Mouse (Mus musculus) lung, embryonic 14.5 days (tissue): ENCODE results near the gene Nfix. TPM values are rescaled to one million over a fixed set of nuclear protein-coding genes. Genes with fewer than 3 reads are reported as not detected.
"Not testable (repeated sequence)": the region's sequence is repeated elsewhere in the genome, so short reads cannot be mapped to it uniquely, and the experiment has no call there.

Experiments
- ATAC-seq: fragments of 200-750 bp; cut with Nextera tagmentation; 2 replicates; pipeline ENCODE4 v1.8.0; 2017; ENCODE audit warnings: mild to moderate bottlenecking, moderate TSS enrichment, moderate library complexity; ENCODE audit not compliant: insufficient read depth
- DNase-seq: peaks from one replicate; pipeline ENCODE4 v3.0.0-alpha.2; 2015
- H3K27ac ChIP-seq: fragments of 300-500 bp; sonication (generic); 2 replicates; pipeline ENCODE4 v1.5.1; 2014; ENCODE audit warnings: low read depth, mild to moderate bottlenecking, moderate library complexity
- H3K27me3 ChIP-seq: fragments of 300-500 bp; sonication (generic); 2 replicates; pipeline ENCODE4 v1.6.1; 2014; ENCODE audit warnings: low read length, control low read depth; ENCODE audit not compliant: insufficient read depth
- H3K36me3 ChIP-seq: fragments of 300-500 bp; sonication (generic); 2 replicates; pipeline ENCODE4 v1.6.1; 2014; ENCODE audit warnings: control low read depth; ENCODE audit not compliant: insufficient read depth
- H3K4me1 ChIP-seq: fragments of 300-500 bp; sonication (generic); 2 replicates; pipeline ENCODE4 v1.6.1; 2014; ENCODE audit warnings: antibody characterized with exemption, control low read depth; ENCODE audit not compliant: insufficient read depth
- H3K4me2 ChIP-seq: fragments of 300-500 bp; sonication (generic); 2 replicates; pipeline ENCODE4 v1.6.1; 2014; ENCODE audit warnings: mild to moderate bottlenecking
- H3K4me3 ChIP-seq: fragments of 300-500 bp; sonication (generic); 2 replicates; pipeline ENCODE4 v1.5.1; 2014; ENCODE audit warnings: low read depth, low read length
- H3K9ac ChIP-seq: fragments of 300-500 bp; sonication (generic); 2 replicates; pipeline ENCODE4 v1.6.1; 2014
- H3K9me3 ChIP-seq: fragments of 300-500 bp; sonication (generic); 2 replicates; pipeline ENCODE4 v1.6.1; 2016; ENCODE audit warnings: low read depth, low read length, control low read depth
- CTCF ChIP-seq: IDR thresholded peaks from 2 replicates; pipeline ENCODE4 v1.5.1; 2016; ENCODE audit warnings: antibody characterized with exemption, low read depth
- WGBS: fragments of 180-500 bp; shearing (Covaris S2); extraction: QIAGEN DNeasy Blood & Tissue Kit; methylation state at CpG from one replicate; pipeline ENCODE4 v1.1.7; 2014; 5-methylcytosine and 5-hydroxymethylcytosine counted together
- polyA plus RNA-seq: library from polyadenylated mRNA; unstranded; fragments of >200 nt; fragmentation: Nextera tagmentation; extraction: Ambion mirVana; gene quantifications from 2 replicates; pipeline ENCODE4 v1.2.1, GENCODE M21; 2014

The Nfix gene
- polyA plus RNA-seq, 1 experiment from 2014 or later = 42.3 TPM

GRCm38 (mm10) chr8:84687003-84687704 is 113.0 kb downstream of the Nfix start:
- Histone ChIP-seq H3K4me1 (peaks cover 11% of the 10 kb centered on the region), H3K9me3 (no peaks in the 10 kb centered on the region), H3K4me2 (peak overlapping the region; percentile 93), H3K36me3 (peaks cover 28% of the 10 kb centered on the region), H3K4me3 (peak overlapping the region; percentile 100), H3K27me3 (no peaks in the 10 kb centered on the region), H3K27ac (peak overlapping the region; percentile 96), H3K9ac (peak overlapping the region; percentile 99)
- ATAC-seq (peak; percentile 51), DNase-seq (peak; percentile 59)
- no peak; the same call in 1 of the 2 replicates for TF ChIP-seq CTCF
- under 1% methylated on average over 62 of the region's 62 CpGs for WGBS

GRCm38 (mm10) chr8:84686191-84687002 is 113.7 kb downstream of the Nfix start, which contains the start of gene Trmt1:
Gene Trmt1, plus strand, starts transcription at chr8:84686307.
- H3K4me3 ChIP-seq = peak within 1 kb of the TSS; percentile 100
- ATAC-seq = peak; percentile 26; the same call in 1 of the 2 replicates
- peak; percentile 36 for DNase-seq
- H3K27me3 ChIP-seq = no peaks in the 10 kb centered on the region
- 11% methylated on average over 20 of the region's 20 CpGs for WGBS
- peaks cover 11% of the 10 kb centered on the region for H3K4me1 ChIP-seq
- H3K36me3 ChIP-seq = peaks cover 32% of the 10 kb centered on the region
- no peaks in the 10 kb centered on the region for H3K9me3 ChIP-seq
- peak within 1 kb of the TSS; percentile 93 for H3K4me2 ChIP-seq
- no peak for TF ChIP-seq CTCF
- peak within 1 kb of the TSS; percentile 96 for H3K27ac ChIP-seq
- peak within 1 kb of the TSS; percentile 99 for H3K9ac ChIP-seq

- DNase-seq (no peak), ATAC-seq (no peak)
- Histone ChIP-seq H3K4me3 (no peak overlapping the region), H3K9ac (no peak overlapping the region), H3K27me3 (no peaks in the 10 kb centered on the region), H3K27ac (no peak overlapping the region), H3K36me3 (peaks cover 33% of the 10 kb centered on the region), H3K9me3 (no peaks in the 10 kb centered on the region), H3K4me2 (no peak overlapping the region), H3K4me1 (peaks cover 11% of the 10 kb centered on the region)
- no peak for TF ChIP-seq CTCF
- 60% methylated on average over 3 of the region's 3 CpGs for WGBS
These were observed 115.6 kb downstream of the Nfix start for GRCm38 (mm10) chr8:84684537-84684936.

GRCm38 (mm10) chr8:84682257-84682656 is 117.9 kb downstream of the Nfix start:
- Histone ChIP-seq H3K27me3 (no peaks in the 10 kb centered on the region), H3K4me3 (no peak overlapping the region), H3K4me1 (peaks cover 8% of the 10 kb centered on the region), H3K27ac (no peak overlapping the region), H3K9me3 (no peaks in the 10 kb centered on the region), H3K4me2 (no peak overlapping the region), H3K36me3 (peaks cover 33% of the 10 kb centered on the region), H3K9ac (no peak overlapping the region)
- no peak for DNase-seq
- no peak for ATAC-seq
- 81% methylated on average over 2 of the region's 2 CpGs for WGBS
- no peak for TF ChIP-seq CTCF

GRCm38 (mm10) chr8:84681476-84681875 is 118.7 kb downstream of the Nfix start:
- WGBS = 81% methylated on average over 2 of the region's 2 CpGs
- H3K27ac ChIP-seq = no peak overlapping the region

GRCm38 (mm10) chr8:84677305-84677704 is 122.8 kb downstream of the Nfix start:
- H3K27me3 ChIP-seq = no peaks in the 10 kb centered on the region
- no peak overlapping the region for H3K4me3 ChIP-seq
- 89% methylated on average over 5 of the region's 5 CpGs for WGBS
- no peak overlapping the region for H3K4me2 ChIP-seq
- no peak overlapping the region for H3K9ac ChIP-seq
- H3K36me3 ChIP-seq = peaks cover 60% of the 10 kb centered on the region
- no peak for TF ChIP-seq CTCF
- H3K27ac ChIP-seq = no peak overlapping the region
- no peak for ATAC-seq
- no peaks in the 10 kb centered on the region for H3K9me3 ChIP-seq
- H3K4me1 ChIP-seq = no peaks in the 10 kb centered on the region
- DNase-seq = no peak

More at GRCm38 (mm10) chr8:84681476-84681875, 118.7 kb downstream of the Nfix start:
- DNase-seq = no peak
- peaks cover 8% of the 10 kb centered on the region for H3K4me1 ChIP-seq
- peaks cover 35% of the 10 kb centered on the region for H3K36me3 ChIP-seq
- H3K4me3 ChIP-seq = no peak overlapping the region
- H3K9ac ChIP-seq = no peak overlapping the region
- H3K27me3 ChIP-seq = no peaks in the 10 kb centered on the region
- no peak overlapping the region for H3K4me2 ChIP-seq
- no peak for ATAC-seq
- H3K9me3 ChIP-seq = no peaks in the 10 kb centered on the region
- TF ChIP-seq CTCF = no peak

GRCm38 (mm10) chr8:84670295-84671006 is 129.7 kb downstream of the Nfix start:
- H3K36me3 ChIP-seq = peaks cover 63% of the 10 kb centered on the region
- not testable (repeated sequence) for DNase-seq, H3K27me3 ChIP-seq, H3K4me1 ChIP-seq, H3K4me2 ChIP-seq, ATAC-seq, H3K27ac ChIP-seq, H3K9me3 ChIP-seq, H3K9ac ChIP-seq, H3K4me3 ChIP-seq
- 88% methylated on average over 5 of the region's 5 CpGs for WGBS
